Mouse (Mus musculus) ovary, postnatal 10 days (tissue): Measurements from ENCODE around the gene Il2ra.

ENCODE experiments used
- DNase-seq: peaks from one replicate; pipeline ENCODE4 v3.0.0; 2022; ENCODE audit warnings: low spot score

The Il2ra gene

DNA sequence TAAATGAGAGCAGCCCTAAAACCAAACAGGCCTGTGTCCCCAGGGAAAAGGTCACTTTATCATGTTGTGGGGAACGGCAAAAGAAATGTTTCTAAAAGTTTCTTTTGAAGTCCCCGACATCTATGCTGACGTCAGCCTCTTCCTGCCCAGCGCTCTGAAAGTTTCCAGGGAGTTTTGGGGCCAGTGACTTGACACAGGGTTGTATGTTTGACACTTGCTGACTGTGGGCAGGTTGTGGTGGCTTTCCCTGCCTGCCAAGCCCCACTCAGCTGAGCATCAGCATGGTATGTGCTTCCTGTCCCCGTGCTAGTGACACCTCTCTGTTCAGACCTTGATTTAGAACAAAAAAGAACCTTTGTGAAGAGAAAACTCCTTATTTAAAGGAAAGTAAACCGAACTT is 10.7 kb downstream of the Il2ra start:
- DNase-seq = no peak

- no peak for DNase-seq
These were observed 11.2 kb downstream of the Il2ra start for GRCm38 (mm10) chr2:11653780-11654179.

- no peak for DNase-seq
These were observed 12.7 kb downstream of the Il2ra start for GRCm38 (mm10) chr2:11654990-11655931.

- no peak for DNase-seq
These were observed 15.0 kb downstream of the Il2ra start for GRCm38 (mm10) chr2:11657581-11657980.

DNA sequence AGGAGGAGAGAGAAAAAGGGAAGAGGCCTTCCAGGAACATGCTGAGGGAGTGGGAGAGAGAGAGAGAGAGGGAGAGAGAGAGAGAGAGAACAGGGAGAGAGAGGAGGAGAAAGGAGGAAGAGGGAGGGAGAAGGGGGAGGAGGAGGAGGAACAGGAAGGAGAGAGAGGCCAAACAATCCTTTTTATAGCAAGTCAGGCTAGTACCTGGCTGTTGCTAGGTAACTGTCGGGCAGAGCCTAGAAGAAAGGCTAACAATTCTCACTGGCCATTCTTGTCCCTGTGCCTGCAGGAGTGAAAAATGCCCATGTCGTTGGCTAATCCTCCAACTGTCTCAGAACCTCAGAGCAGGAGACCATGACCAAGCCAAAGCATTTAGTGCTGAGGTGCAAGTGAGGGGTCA is 16.7 kb downstream of the Il2ra start:
- no peak for DNase-seq

- DNase-seq = no peak
These were observed 19.7 kb downstream of the Il2ra start for GRCm38 (mm10) chr2:11662143-11662906.

GRCm38 (mm10) chr2:11662907-11663230 is 20.3 kb downstream of the Il2ra start:
- DNase-seq = no peak

DNA sequence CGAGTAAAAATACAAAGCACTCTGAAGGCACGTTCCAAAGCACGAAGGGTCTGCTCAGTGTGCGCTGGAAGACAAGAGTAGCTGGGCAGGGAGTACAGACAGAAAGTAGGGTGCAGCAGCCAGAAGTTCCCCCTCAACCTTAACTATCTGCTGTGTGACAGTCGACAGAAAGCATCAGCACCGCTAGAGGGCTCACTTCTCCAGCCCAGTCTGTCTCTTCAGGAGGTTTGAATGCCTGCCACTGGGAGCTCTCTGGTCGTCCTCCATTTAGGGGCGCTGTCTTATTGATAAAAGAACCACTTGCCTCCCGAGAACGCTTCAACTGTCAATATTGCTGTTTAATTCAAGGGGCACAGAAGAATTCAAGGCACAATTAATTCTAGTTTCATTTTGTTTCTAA is 21.4 kb downstream of the Il2ra start:
- DNase-seq = peak; percentile 31

DNA sequence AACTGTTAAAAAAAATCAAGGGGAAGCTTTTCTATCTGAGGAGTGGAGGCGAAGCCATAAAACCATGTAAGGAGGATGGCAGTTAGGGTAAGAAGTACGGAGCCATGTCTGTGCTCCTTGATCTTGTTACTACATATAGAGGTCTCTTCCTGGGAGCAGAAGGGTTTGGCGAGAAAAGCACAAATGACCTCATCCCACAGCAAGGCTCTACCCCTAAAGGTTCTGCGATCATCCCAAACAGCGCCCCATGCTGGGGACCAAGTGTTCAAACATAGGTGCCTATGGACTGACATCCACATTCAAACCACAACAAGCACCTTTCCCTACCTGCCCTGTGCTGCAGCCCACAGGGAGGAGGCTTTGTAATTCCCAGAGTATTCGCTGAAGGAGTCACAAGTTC is 21.8 kb downstream of the Il2ra start:
- no peak for DNase-seq

DNA sequence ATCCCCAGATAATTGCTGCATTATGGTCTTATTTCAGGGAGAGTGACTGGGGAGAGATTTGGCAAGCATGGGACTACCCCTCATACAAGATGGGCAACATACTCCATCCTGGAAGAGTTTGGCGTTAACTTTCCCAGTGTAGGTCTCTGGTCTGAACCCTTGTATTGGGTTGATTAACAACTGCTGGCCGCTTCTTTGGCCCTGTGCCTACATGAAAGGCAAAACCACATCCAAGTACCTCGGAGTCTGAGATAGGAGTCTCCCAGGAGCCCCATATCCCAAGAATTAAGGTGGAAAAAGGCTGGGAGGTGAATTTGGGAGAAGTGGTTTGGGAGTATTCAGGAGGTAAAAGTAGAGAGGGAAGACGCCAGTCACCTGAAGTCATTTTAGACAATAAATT is 22.2 kb downstream of the Il2ra start:
- DNase-seq = no peak

DNA sequence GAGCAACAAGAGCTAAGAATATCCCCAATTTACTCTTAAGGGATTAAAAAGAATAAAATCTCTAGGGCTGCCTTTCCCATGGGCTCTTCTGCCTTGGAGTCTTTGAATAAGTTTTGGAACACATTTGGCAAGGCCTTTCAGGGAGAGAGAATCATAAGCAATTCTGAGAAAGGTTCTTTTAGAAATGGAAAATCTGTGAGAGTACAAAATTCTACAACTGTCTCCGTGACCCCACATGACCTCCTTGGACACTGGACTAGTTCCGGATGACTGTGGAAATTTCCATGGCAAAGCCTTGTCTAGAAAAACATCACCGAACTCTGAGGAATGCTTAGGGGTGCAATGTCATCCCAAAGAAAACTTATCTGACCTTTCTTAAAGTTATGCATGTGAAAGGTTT is 22.7 kb downstream of the Il2ra start:
- no peak for DNase-seq

GRCm38 (mm10) chr2:11672144-11672543 is 29.5 kb downstream of the Il2ra start:
- no peak for DNase-seq

DNA sequence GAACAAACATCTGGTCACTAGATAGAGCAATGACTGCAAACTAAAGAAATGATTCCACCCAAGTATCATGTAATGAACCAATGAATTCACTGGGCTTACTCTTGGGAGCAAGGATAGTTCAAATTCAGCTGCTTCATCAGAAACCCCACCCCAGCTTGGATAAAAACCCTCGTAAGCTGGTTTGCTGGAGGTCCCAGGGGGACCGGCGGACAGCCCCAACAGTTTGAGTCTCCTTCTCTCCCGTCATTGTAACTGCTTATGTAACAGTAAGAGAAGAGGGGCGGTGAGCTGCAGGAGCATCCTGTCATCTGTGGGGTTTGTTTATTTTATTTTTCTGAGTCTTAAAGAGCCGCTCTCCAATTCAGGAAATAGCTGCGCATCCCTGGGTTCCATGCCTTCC is 37.0 kb downstream of the Il2ra start:
- DNase-seq = no peak

GRCm38 (mm10) chr2:11682712-11683111 is 40.1 kb downstream of the Il2ra start:
- DNase-seq = no peak

GRCm38 (mm10) chr2:11686512-11686911 is 43.9 kb downstream of the Il2ra start:
- DNase-seq = no peak

DNA sequence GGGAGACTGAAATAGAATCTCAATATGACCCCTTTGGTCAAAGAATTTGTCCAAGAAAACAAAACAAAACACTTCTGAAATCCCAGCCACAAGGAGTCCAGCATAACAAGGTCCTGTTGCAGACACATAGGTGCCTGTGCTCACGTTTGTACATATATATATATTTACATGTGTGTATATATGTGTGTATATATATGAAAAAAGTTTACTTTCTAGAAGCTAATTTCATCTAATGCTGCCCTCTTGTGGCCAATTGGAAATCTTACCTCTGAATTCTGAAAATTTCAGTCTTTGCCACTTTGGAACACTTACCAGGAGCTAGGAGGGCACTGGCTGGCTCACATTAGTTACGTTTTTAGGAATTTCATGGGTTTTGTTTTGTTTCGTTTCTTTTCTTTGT is 44.8 kb downstream of the Il2ra start:
- DNase-seq = no peak

GRCm38 (mm10) chr2:11690201-11690890 is 47.7 kb downstream of the Il2ra start:
- DNase-seq = no peak

DNA sequence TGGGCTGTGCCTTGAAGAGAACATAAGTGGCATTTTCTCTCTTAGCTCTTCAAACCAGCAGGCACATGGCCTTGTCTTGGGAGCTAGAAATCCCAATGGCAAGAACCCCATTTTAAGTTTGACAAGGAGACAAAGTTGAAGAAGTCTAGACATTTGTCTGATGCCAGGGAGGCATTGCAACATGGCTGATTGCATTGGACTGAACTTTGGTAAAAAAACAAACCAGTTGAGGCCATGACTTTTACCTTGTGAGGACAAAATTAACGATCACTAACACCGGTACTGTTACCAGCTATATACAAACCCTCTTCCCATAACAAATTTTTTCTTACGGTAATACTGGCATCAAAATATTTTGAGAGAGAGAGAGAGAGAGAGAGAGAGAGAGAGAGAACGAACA is 50.7 kb downstream of the Il2ra start:
- no peak for DNase-seq

- DNase-seq = no peak
These were observed 51.5 kb downstream of the Il2ra start for GRCm38 (mm10) chr2:11694104-11694503.

DNA sequence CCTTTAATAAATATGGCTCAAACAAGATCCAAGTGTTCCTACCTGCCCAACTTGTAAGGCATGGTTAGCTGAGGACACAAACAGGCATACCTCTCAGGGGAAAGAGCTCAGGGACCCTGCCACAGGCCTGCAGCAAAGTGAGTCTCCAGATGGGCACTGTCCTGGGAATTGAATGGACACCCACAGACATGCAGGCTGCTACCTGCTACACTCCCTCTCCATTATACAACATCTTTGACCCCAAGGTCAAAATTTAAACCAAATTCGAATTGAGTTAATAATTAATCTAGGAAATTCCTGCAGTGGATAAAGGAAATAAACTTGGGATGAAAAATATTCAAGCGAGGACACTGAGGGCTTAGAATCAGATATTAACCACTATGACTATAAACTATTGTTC is 53.3 kb downstream of the Il2ra start:
- DNase-seq = no peak

- DNase-seq = no peak
These were observed 56.4 kb downstream of the Il2ra start for GRCm38 (mm10) chr2:11698994-11699393.

DNA sequence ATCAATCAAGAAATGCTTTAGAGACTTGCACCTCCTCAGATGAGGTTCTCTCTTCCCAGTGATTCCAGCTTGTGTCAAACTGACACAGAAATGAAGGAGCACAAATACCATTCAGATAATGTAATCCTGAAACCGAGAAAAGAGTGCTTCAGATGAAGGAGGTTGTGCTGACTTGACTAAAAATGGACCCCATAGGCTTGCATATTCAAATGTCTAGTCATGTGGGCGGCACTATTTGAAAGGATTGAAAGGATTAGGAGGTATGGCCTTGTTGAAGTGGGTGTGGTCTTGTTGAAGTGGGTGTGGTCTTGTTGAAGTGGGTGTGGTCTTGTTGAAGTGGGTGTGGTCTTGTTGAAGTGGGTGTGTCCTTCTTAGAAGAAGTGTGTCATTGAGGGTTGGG is 57.3 kb downstream of the Il2ra start:
- no peak for DNase-seq
